Mouse (Mus musculus) kidney, postnatal 0 days (tissue): ENCODE measurements at regions not wholly inside any gene's neighbourhood (a gene's known extent, or its start where the extent isn't known, plus 50 kb on each side); places are given as distances from the start of the nearest gene placed in this dataset.

ENCODE experiments used
- ATAC-seq: fragments of 200-750 bp; cut with Nextera tagmentation; replicated peaks from 2 replicates; pipeline ENCODE4 v1.8.0; 2017; ENCODE audit warnings: low read depth, moderate number of reproducible peaks, moderate TSS enrichment, moderate library complexity; ENCODE audit not compliant: low FRiP score
- DNase-seq: peaks from one replicate; pipeline ENCODE4 v3.0.0-alpha.2; 2016; ENCODE audit warnings: low spot score
- H3K27ac ChIP-seq: fragments of 300-500 bp; sonication (generic); 2 replicates; pipeline ENCODE4 v1.5.1; 2014; ENCODE audit warnings: mild to moderate bottlenecking
- H3K27me3 ChIP-seq: fragments of 300-500 bp; sonication (generic); 2 replicates; pipeline ENCODE4 v1.6.1; 2014; ENCODE audit warnings: low read length, mixed read lengths; ENCODE audit not compliant: insufficient read depth
- H3K36me3 ChIP-seq: fragments of 300-500 bp; sonication (generic); 2 replicates; pipeline ENCODE4 v1.6.1; 2014; ENCODE audit warnings: low read length, mixed read lengths; ENCODE audit not compliant: insufficient read depth
- H3K4me1 ChIP-seq: fragments of 300-500 bp; sonication (generic); replicated peaks from 2 replicates; pipeline ENCODE4 v1.6.1; 2014; ENCODE audit warnings: antibody characterized with exemption, low read length, mixed read lengths; ENCODE audit not compliant: insufficient read depth
- H3K4me2 ChIP-seq: fragments of 300-500 bp; sonication (generic); 2 replicates; pipeline ENCODE4 v1.6.1; 2014; ENCODE audit warnings: mild to moderate bottlenecking, low read length, moderate library complexity, mixed read lengths
- H3K4me3 ChIP-seq: fragments of 300-500 bp; sonication (generic); replicated peaks from 2 replicates; pipeline ENCODE4 v1.5.1; 2014; ENCODE audit warnings: low read depth, low read length
- H3K9ac ChIP-seq: fragments of 300-500 bp; sonication (generic); 2 replicates; pipeline ENCODE4 v1.6.1; 2014; ENCODE audit warnings: low read depth, low read length
- H3K9me3 ChIP-seq: fragments of 300-500 bp; sonication (generic); replicated peaks from 2 replicates; pipeline ENCODE4 v1.6.1; 2016; ENCODE audit warnings: low read length, inconsistent platforms, mixed read lengths
- CTCF ChIP-seq: IDR thresholded peaks from 2 replicates; pipeline ENCODE4 v1.5.1; 2016; ENCODE audit warnings: antibody characterized with exemption, low read depth, mild to moderate bottlenecking, moderate library complexity
- WGBS: fragments of 180-500 bp; shearing (Covaris S2); extraction: QIAGEN DNeasy Blood & Tissue Kit; methylation state at CpG from one replicate; pipeline ENCODE4 v1.1.7; 2014; 5-methylcytosine and 5-hydroxymethylcytosine counted together

- H3K36me3 ChIP-seq, result no peaks in the 10 kb centered on the region
- no peak for DNase-seq
- no peaks in the 10 kb centered on the region for H3K9me3 ChIP-seq
- H3K27me3 ChIP-seq, result no peaks in the 10 kb centered on the region
- H3K4me3 ChIP-seq, result no peak overlapping the region
- no peak overlapping the region for H3K4me2 ChIP-seq
- TF ChIP-seq CTCF, result no peak
- H3K9ac ChIP-seq, result no peak overlapping the region
- no peaks in the 10 kb centered on the region for H3K4me1 ChIP-seq
- WGBS, result 57% methylated on average over 2 of the region's 2 CpGs
- H3K27ac ChIP-seq, result no peak overlapping the region
- ATAC-seq, result no peak
These were observed 2982.4 kb upstream of the Lrrc6 start for GRCm38 (mm10) chr15:69483096-69483495.

- no peak for TF ChIP-seq CTCF
- no peaks in the 10 kb centered on the region for H3K27me3 ChIP-seq
- 48% methylated on average over 3 of the region's 3 CpGs for WGBS
- H3K4me2 ChIP-seq, result no peak overlapping the region
- no peaks in the 10 kb centered on the region for H3K4me1 ChIP-seq
- H3K9ac ChIP-seq, result no peak overlapping the region
- no peaks in the 10 kb centered on the region for H3K9me3 ChIP-seq
- no peak overlapping the region for H3K27ac ChIP-seq
- no peaks in the 10 kb centered on the region for H3K36me3 ChIP-seq
- no peak overlapping the region for H3K4me3 ChIP-seq
- DNase-seq (no peak), ATAC-seq (no peak)
These were observed 2980.4 kb upstream of the Lrrc6 start for GRCm38 (mm10) chr15:69481087-69481486.

- no peaks in the 10 kb centered on the region for H3K36me3 ChIP-seq
- H3K9me3 ChIP-seq, result no peaks in the 10 kb centered on the region
- no peak overlapping the region for H3K27ac ChIP-seq
- TF ChIP-seq CTCF, result no peak
- no peak overlapping the region for H3K9ac ChIP-seq
- H3K4me3 ChIP-seq, result no peak overlapping the region
- H3K4me1 ChIP-seq, result no peaks in the 10 kb centered on the region
- ATAC-seq, result no peak
- WGBS, result 90% methylated on average over 3 of the region's 3 CpGs
- no peaks in the 10 kb centered on the region for H3K27me3 ChIP-seq
- no peak overlapping the region for H3K4me2 ChIP-seq
- DNase-seq, result no peak
These were observed 2976.3 kb upstream of the Lrrc6 start for GRCm38 (mm10) chr15:69477050-69477449.

GRCm38 (mm10) chr15:69469566-69469965, 2968.9 kb upstream of the Lrrc6 start:
- no peaks in the 10 kb centered on the region for H3K27me3 ChIP-seq
- no peak overlapping the region for H3K4me3 ChIP-seq
- H3K4me1 ChIP-seq, result no peaks in the 10 kb centered on the region
- no peak for TF ChIP-seq CTCF
- H3K36me3 ChIP-seq, result no peaks in the 10 kb centered on the region
- no peak overlapping the region for H3K4me2 ChIP-seq
- H3K27ac ChIP-seq, result no peak overlapping the region
- no peak overlapping the region for H3K9ac ChIP-seq
- H3K9me3 ChIP-seq, result no peaks in the 10 kb centered on the region
- no peak for DNase-seq
- 73% methylated on average over 1 of the region's 1 CpGs for WGBS
- ATAC-seq, result no peak

- H3K27me3 ChIP-seq, result no peaks in the 10 kb centered on the region
- no peaks in the 10 kb centered on the region for H3K36me3 ChIP-seq
- TF ChIP-seq CTCF, result no peak
- ATAC-seq (no peak), DNase-seq (no peak)
- H3K27ac ChIP-seq, result no peak overlapping the region
- no peak overlapping the region for H3K4me3 ChIP-seq
- H3K9me3 ChIP-seq, result no peaks in the 10 kb centered on the region
- no peak overlapping the region for H3K9ac ChIP-seq
- H3K4me2 ChIP-seq, result no peak overlapping the region
- no peaks in the 10 kb centered on the region for H3K4me1 ChIP-seq
- WGBS, result 76% methylated on average over 2 of the region's 2 CpGs
These were observed 2960.0 kb upstream of the Lrrc6 start for GRCm38 (mm10) chr15:69460581-69461194.

- Histone ChIP-seq H3K4me2 (no peak overlapping the region), H3K27ac (no peak overlapping the region), H3K9ac (no peak overlapping the region), H3K9me3 (no peaks in the 10 kb centered on the region), H3K4me1 (no peaks in the 10 kb centered on the region), H3K36me3 (no peaks in the 10 kb centered on the region), H3K27me3 (no peaks in the 10 kb centered on the region), H3K4me3 (no peak overlapping the region)
- DNase-seq, result no peak
- ATAC-seq, result no peak
- WGBS, result 72% methylated on average over 4 of the region's 4 CpGs
- TF ChIP-seq CTCF, result no peak
These were observed 2956.8 kb upstream of the Lrrc6 start for GRCm38 (mm10) chr15:69457473-69457872.

GRCm38 (mm10) chr15:69456191-69456770, 2955.6 kb upstream of the Lrrc6 start:
- H3K4me1 ChIP-seq, result no peaks in the 10 kb centered on the region
- H3K27ac ChIP-seq, result no peak overlapping the region
- H3K27me3 ChIP-seq, result no peaks in the 10 kb centered on the region
- ATAC-seq, result no peak
- no peak for TF ChIP-seq CTCF
- no peak overlapping the region for H3K4me3 ChIP-seq
- no peaks in the 10 kb centered on the region for H3K36me3 ChIP-seq
- H3K4me2 ChIP-seq, result no peak overlapping the region
- DNase-seq, result no peak
- no peak overlapping the region for H3K9ac ChIP-seq
- H3K9me3 ChIP-seq, result no peaks in the 10 kb centered on the region
- 84% methylated on average over 4 of the region's 4 CpGs for WGBS
